Mouse (Mus musculus): ENCODE measurements around the gene Ralbp1.

Ralbp1 gene

DNA sequence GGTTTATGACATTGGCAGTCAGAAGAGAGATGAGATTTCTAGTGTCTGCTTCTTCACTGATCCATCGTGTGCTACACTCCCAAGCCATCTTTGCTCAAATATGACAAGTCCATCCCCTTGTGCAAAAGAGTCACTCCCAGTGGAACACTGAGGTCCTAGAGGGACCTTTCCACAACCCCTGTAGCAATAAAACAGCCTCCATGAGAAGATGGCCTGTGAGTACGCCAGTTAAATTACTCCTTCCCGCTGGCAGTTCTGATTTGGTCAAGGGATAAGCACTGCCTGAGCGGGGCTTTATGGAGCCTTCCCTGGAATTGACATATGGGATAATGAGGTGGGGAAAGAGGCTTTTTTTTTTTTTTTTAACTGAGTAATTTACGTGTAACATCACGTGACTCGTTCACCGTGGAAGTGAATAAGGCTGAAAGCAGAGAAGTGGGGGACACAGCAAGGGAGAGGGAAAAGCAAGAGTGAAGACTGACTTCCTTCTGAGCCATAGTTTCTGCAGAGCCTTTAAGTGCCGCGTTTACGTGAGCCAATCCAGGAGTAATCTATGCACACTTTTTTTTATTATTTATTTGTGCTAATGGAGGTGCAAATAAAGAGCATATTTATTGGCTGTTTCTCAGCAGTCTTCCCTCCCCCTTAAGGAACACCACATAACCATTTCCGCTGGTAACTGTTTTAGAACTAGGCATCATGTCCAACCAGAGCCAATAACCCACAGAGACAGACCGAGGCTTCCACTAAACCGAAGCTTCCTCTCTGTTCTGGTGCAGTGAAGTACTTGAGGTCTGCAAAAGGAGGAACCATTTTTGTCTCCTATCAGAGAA is at the start of gene Ralbp1:
Gene Ralbp1 (minus strand): TSS at position 102 of the 833 bp plus-strand sequence.
- ATAC-seq (ENCODE audit: low TSS enrichment): peak; percentile 16

DNA sequence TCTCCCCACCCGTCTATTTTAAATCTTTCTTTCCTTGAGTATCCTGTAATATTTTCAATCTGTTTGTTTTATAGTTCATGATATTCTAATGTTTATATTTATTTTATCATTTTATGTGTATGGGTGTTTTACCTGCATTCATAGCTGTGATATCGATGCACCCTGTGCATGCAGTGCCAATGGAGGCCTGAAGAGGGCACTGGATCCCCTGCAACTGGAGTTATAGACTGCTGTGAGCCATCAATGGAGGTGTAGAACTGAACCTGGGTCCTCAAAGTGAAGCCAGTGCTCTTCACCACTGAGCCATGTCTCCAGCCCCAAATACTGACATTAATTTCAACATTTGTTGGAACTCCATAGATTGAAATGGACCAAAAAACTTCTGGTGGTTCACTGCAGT is 48.1 kb upstream of the Ralbp1 start:
- no peak for ATAC-seq (ENCODE audit: low TSS enrichment)

DNA sequence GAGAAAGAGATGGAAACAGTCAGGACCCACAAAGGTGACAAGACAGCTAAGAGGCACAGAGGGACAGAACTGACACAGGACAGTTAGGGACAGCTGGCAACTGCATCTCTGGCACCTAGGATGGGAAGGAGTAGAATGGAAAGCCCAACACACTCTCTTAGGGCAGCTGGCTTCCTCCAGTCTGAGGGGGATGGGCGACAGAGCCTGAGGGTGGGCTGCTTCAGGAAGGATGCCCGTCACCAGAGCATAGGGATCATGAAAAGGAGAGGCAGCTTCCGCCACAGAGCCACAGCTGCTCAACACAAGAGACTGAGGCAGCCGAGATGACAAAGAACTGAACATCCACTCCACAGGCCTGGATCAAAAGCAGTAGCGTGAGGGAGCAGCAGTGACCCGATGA is 45.9 kb upstream of the Ralbp1 start:
- ATAC-seq (ENCODE audit: low TSS enrichment): peak; percentile 4; the same call in 1 of the 2 replicates

DNA sequence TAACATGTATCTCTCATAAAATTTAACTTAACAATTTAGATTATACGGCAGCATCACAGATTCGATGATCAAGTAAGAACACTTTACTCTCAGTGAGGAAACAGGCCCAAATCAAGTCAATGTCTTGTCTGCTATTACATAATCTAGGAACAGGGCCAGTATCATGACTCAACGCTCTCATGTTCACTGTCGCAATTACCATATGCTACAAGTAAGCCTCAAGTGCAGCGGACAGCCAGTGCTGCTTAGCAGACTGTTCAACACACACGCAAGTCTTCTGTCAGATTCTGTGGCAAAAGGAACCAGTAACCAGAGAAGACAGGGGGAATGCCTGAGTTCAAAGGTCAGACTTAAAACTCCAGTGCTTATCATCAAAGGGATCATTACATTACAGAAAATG is 45.4 kb upstream of the Ralbp1 start:
- ATAC-seq (ENCODE audit: low TSS enrichment): peak; percentile 92

DNA sequence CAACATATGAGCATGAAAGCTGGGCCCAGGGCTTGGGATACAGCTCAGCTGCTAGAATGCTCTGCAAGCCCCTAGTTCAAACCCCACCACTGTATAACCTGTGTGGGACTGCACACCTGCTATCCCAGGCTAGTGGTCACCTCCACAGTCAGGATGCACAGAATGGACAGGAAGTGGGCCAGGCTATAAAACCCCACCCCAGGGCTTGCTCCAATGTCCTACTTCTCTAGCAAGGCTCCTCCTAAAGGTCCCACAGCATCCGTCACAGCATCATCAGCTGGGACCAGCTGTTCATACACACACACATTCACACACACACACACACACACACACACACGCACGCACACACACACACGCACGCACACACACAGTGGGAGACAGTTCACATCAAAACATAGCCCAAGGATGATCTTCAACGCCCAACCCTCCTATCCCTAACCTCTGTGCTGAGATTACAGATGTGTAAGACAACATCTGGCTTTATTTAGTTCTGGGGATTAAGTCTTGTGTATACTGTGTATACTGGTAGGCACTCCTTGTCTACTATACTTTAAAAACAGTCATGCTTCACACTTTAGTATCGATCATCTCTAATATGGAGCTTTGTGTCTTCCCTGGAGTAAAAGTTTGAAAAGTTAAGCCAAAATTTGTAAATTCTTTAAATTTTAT is 44.7 kb upstream of the Ralbp1 start:
- ATAC-seq (ENCODE audit: low TSS enrichment): no peak

DNA sequence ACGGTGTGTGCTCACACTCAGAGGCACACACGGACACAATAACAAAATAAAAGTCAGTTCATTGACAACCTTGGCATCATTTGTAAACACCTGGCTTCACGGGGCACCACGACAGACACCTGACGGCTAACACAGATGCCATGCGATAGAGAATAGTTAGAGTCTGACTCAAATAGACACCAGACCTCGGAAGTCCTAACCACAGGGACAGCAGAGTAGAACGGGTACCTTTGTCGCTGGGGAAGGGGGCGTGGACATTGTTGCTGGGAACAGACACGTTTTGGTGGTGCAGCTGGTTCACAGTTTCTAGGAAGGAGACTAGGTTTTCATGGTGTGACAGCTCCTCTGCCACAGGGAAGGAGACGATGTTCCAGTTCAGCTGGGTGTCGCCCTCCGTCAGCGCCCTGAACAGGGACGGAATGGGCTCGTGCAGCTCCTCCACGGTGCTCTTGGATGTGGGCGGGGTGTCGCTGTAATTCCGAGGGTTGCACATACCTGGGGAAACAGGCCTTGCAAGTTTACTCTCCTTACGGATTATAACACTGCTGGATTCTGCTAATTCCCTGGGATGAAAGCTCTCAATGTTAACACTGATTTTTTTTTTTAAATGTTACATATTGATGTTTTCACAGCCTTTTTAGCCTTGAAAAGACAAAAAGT is 43.9 kb upstream of the Ralbp1 start:
- ATAC-seq (ENCODE audit: low TSS enrichment): no peak

DNA sequence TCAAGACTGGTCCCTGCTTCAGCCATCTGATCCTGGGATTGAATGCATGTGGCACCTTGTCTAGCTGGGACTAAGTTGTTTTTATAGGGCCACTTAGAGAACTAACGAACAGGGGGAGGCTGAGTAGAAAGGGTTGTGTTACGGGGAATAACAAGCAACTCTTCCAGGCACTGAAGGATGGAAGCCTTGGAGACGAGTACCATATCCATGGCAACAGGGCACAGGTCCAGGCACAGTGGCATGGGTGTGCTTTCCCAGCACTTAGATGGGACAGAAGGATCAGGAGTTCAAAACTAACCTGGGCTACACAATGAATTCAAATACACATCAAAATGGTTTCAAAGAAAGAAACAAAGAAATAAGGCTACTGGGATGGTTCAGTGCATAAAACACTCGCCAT is 41.5 kb upstream of the Ralbp1 start:
- ATAC-seq (ENCODE audit: low TSS enrichment): no peak

DNA sequence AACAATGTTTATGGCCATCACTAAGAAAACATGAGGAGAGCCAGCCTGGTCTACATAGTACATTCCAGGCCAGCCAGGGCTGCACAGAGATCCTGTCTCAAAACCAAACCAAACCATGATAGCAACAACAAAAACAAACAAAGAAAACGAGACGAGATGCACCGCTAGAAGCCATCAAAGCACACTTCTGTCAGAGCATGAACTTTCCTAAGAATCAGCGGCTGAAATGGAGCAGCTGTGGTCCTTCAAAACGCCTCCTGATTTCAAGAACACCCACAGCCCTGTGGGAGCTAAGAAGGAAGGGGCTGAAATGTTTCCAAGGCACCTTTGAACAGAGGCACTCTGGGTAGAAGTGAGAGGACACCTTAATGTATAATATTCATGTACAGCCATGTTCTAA is 38.6 kb upstream of the Ralbp1 start:
- no peak for ATAC-seq (ENCODE audit: low TSS enrichment)

DNA sequence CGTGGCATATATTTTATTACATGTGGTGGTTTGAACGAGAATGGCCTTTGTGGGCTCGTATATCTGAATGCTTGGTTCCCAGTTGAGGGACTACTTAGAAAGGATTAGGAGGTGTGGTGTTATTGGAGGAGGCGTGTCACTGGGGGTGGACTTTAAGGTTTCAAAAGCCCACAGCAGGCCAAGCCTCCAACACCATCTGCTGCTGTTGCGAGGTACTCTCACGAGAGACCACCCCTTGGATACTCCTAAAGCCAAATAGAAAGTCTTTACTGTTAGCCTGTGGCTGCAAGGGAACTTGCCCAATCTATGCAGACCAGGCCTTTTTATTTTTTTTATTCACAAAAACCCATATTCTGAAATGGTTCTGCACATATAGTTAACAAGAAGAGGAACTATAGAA is 36.4 kb upstream of the Ralbp1 start:
- ATAC-seq (ENCODE audit: low TSS enrichment): no peak

DNA sequence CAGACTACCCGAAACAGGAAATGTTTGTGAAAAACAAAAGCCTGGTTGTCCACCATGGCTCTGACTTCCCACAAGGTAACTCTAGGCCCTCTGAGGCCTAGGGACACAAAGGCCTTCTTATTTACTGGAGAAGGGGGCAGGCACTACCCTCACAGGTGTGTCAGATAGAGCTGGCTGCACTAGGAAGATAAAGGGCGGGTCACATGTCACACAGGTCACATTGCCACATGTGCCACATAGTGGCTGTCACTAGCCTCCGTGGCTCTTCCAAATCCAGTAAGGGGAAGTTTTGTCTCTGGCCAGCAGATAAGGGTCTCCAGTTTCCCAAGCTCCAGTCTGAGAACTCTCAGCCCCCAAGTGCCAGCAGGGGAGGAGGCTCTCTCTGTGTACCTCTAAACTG is 33.6 kb upstream of the Ralbp1 start:
- ATAC-seq (ENCODE audit: low TSS enrichment): no peak

DNA sequence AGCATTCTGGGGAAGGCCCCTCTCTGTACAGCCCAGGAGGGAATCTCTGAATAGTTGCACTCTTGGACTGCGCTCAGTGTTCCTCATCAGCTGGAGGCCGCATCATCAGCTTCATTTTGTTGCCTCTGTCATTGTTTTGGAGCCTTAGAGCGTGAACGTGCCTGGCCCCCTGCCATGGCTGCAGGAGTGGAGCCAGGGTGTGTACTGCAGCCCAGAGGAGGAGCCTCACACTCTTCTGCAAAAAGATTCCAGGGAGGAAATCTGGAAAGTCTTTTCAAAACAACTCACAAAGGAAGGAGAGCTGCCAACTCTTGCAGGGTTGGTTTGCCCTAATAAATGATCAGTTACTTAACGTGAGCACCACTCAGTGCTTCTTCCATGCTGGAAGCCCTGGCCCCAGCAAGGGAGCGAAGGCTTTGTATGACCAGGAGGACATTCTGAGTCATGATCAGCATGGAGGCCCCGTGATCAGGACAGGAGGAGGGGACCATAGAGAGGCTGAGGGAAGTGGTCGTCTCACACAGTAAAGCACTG is 30.6 kb upstream of the Ralbp1 start:
- ATAC-seq (ENCODE audit: low TSS enrichment): peak; percentile 89

DNA sequence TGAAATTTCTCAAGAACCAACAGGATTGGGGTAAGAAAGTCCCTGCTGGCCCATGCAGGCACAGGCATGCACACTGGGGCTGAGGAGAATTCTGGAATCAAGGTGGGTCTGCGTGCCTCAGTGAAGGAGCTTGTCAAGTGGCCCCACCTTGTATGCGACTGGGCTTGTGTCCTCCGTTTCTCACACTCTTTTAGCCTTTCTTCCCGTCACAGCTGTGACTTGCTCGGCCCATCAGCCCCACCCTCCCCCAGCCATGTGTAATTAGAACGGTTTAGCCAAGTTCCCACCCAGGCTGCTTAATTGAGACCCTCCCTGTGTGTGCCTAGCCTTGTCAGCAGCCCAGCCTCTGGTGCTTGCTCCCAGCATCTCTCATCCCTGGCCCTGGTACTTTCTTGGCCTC is 28.5 kb upstream of the Ralbp1 start:
- no peak for ATAC-seq (ENCODE audit: low TSS enrichment)

DNA sequence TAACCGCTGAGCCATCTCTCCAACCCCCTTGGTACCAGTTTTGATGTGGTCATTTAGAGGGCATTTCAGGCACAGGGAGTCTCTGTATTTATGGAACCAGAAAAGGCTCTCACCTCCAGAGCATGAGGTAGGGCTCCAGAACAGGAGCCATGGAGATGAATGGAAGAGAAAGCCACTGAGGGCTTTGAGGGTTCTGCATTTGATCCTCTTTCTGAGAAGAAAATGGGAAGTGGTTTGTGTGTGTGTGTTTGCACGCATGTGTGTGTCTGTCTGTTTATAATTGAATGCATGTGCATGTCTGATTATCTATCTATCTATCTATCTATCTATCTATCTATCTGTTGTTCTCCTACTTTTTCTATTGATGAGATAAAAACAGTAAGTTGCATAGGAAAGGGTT is 26.6 kb upstream of the Ralbp1 start:
- no peak for ATAC-seq (ENCODE audit: low TSS enrichment)

DNA sequence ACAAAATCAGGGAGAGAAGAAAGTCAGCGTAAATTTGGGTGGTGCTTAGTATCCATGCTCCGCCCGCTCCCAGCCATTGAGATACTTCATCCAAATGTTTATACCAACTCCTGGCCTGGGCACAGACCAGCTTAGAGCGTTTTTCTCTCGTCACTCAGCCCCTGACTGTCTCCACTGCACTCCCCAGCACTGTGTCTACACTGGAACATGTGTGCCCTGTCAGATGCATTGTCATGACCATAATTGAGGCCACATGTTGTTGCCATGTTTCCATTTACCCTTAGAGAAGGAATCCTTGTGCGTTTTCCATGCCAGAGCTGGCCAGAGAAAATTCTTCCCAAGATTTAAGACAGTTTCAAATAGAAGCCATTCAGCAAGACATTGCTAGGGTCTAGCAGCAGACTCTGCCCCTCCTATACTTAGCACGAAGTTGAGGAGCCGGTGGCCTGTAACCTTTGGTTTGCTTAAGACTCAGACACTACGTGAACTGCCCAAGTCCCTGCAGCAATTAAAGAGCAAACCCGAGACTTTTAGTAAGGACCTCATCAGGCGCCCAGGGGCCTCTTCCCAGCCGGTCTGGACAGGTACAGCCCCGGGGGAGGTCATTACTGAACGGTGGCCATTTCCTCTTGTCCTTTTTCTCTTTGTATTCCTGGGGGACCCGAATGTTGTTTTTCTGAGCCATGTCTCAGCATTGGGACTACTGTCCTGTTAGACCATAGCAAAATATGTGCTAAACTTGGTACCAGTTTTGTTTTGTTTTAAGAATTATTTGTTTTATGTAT is 25.9 kb upstream of the Ralbp1 start:
- no peak for ATAC-seq (ENCODE audit: low TSS enrichment)

DNA sequence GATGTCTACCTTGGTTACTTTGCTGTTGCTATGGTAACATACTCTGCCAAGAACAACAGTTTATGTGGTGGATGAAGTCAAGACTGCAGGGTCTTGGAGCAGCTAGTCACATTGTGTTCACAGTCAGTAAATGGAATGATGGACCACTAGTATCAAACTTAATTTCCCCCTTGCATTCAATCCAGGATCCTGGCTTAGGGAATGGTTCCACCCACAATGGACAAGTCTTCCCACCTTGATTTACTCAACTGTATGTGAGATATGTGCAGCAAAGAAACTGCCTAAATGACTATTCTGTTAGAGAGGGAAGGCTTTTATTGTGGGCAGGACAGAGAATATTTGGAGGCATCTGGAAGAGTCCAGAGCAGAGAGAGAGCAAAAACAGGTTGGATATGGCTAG is 22.7 kb upstream of the Ralbp1 start:
- no peak for ATAC-seq (ENCODE audit: low TSS enrichment)

DNA sequence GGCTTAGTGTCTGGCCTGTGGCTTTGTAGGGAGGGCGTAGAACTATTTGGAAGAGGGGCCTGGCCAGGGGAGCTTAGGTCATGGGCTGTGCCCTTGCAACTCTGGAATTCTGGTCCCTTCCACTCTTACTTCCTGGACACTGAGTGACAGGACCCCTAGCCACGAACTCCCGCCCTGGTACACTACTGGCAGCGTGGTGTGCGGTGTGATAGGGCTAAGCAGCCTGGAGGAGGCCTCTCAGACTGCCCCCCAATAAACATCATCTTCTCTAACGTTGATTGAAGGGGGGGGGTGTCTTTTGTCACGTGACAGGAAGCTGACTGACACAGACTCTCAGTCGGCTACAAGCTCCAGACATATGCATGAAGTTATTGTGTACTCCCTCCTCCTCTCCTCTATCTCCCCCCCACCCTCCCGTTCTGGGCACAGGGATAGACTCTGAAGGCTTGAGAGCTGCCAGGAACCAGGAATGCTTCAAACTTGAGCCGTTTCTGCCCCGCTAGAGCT is 21.4 kb upstream of the Ralbp1 start:
- no peak for ATAC-seq (ENCODE audit: low TSS enrichment)

DNA sequence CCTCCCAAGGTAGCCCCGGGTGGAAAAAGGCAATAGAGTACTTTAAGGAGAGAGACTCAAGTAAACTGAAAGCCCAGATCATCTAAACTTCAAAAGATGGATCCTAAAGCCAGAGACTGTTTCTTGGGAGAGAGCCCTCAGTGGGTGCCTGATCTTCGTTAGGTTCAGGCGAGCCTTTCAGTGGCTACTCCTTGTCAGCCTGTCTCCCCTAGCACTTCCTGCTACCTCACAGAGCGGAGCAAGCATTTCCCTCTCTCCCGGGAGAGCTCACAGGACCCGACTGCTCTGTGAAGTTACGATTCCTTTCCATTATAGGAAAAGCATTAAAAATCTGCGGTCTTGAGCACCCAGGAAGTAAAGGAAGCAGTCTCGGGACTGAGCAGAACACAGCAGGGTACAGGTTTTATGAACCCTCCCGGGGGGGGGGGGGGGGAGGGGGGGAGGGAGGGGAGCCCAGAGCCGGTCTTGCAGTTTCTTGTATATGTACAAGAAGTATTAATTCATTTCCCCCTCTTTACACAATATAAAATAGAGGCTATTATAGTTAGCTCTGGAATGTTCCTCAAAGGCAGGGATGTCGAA is 20.8 kb upstream of the Ralbp1 start:
- no peak for ATAC-seq (ENCODE audit: low TSS enrichment)

DNA sequence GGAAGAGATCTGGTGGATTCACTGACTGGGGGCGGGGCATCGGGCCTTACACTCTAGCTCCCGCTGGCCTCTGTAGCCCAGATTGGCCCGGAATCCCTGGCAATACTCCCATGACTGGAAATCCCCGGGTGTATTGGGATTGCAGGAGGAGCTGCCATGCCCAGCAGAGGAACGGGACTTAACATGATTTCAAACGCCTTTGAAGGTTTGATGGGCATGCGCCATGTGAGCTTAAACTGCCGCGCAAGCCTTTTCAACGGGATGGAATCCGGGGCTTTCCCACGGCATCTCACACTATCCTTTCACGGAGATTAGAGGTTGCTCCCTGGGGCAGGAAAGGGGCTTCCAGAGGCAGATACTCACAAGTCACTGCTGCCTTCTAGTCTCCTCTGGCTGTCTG is 19.6 kb upstream of the Ralbp1 start:
- ATAC-seq (ENCODE audit: low TSS enrichment): no peak

DNA sequence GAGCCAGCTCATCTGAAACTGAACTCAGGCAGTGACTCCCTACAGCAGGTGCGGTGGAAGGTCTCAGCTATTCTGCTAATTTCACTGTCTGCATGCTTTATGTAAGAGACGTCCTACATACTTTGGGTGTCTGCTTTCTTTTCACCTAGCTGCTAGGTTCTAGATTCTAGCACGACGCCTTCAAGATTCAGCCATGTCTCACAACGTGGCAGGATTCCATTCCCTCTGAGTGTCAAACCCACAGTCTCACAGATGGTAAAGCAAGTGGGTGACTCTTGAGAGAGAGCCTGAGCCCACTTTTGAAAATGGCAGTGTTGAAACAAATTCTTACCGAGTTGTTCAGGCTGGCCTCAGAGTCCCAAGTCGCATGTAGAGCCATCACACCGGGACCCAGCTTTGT is 18.2 kb upstream of the Ralbp1 start:
- ATAC-seq (ENCODE audit: low TSS enrichment): peak; percentile 94

DNA sequence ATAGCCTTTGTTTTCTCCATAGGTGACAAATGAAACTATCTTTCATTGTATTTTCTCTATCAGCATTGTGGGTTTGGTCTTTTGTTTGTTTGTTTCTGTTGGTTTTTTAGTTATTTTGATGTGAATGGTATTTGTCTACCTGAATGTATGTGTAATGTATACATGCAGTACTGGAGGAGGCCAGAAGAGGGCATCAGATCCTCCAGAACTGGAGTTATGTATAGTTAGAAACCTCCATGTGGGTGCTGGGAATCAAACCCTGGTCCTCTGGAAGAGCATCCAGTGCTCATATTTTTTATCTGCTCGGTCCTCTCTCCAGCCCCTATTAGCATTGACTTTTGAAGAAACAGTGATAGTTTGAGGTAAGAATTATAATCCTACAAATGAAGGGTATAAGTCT is 17.4 kb upstream of the Ralbp1 start:
- no peak for ATAC-seq (ENCODE audit: low TSS enrichment)

DNA sequence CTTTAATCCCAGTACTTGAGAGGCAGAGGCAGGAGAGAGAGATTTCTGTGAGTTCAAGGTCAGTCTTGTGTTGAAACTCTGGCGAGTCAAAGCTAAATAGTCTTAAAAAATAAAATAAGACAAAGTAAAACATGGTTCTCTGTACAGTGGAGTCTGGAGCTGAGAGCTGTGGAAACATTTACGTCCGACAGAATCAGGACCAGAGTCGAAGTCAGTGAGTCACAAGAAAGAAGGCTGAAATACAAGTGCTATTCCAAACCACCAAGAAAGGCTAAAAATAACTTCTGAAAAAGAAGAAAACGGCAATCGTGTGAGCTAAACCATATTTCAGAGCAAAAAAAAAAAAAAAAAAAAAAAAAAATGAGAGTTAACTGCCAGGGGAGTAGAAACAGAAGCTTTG is 16.7 kb upstream of the Ralbp1 start:
- ATAC-seq (ENCODE audit: low TSS enrichment): peak; percentile 66
